Comparison of ENCODE assay signal across 8 mouse cellular contexts in the genomic region with DNA sequence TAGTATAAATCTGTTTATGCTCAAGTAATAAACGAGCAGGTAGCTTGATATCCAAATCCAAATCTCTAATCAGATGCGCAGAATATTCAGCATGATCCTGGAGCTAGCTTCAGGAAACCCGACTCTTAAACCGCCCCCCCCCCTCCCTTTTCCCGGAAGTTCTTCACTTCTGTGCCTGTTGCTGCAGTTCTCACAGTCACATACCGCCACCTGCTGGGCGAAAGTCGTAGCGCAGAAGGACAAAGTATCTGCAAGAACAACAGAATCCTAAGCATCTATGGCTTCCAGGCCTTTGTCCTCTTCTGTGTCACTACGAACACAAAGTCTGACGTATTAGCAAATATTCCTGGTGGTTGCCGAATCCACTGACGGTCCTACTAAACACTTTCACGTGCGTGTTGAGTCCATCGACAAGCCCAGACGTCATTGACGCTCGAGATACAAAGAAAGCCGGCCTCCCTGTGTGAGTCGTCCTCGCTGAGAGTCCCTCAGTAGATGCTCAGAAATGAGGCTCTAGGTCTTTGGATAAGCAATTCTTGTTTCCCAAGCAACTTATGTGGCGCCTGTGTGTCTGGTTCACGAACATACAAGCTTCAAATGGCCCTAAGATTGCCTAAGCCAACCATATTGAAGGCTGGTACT. TPM values are rescaled to one million over a fixed set of nuclear protein-coding genes. Genes with fewer than 3 reads are reported as not detected.
A peak's percentile ranks its signal among the peaks of the same experiment; 100 is the strongest.
DNase-seq lines count a peak whose midpoint lies in the region; ATAC-seq and TF ChIP-seq lines count a peak whose summit lies in the region.

No protein-coding gene starts in this region.

- peak; percentile 73 for TF ChIP-seq CTCF in left cerebral cortex, adult 2 months (IDR thresholded peaks at IDR 0.05)

- no peak overlapping the region for H3K27ac ChIP-seq in hindbrain, embryonic 13.5 days
- no peak overlapping the region for H3K27ac ChIP-seq in left cerebral cortex, adult 2 months
- H3K27ac ChIP-seq in midbrain, embryonic 12.5 days (replicated peaks), result no peak overlapping the region

- peak; percentile 74 for DNase-seq in T-cell, adult 2 months (ENCODE audit: low spot score)
- peak; percentile 34 for DNase-seq in cerebellum, adult 9-10 months
- DNase-seq in frontal cortex, adult 2 months (ENCODE audit: extremely low spot score in 1 of 2, low spot score in 1 of 2), result peak; percentile 47 to 93
- DNase-seq in left cerebral cortex, adult 2 months (ENCODE audit: extremely low spot score in 1 of 2, low spot score in 2 of 2), result peak; percentile 77 to 85
- DNase-seq in skeletal muscle tissue, adult 2 months (ENCODE audit: low read depth, low spot score), result peak; percentile 79
- DNase-seq in yolk sac, embryonic 10.5 days (ENCODE audit: low spot score), result peak; percentile 86

- peak; percentile 81 for ATAC-seq in hindbrain, embryonic 13.5 days (ENCODE audit: low FRiP score)
- ATAC-seq in midbrain, embryonic 12.5 days (ENCODE audit: low FRiP score, low read depth), result peak; percentile 44

- 0 out of 2 replicates have a peak overlapping the region, but pooled peaks have one; percentile 6 for H3K4me2 ChIP-seq in hindbrain, embryonic 13.5 days
- peak overlapping the region; percentile 25 for H3K4me2 ChIP-seq in midbrain, embryonic 12.5 days (replicated peaks)

- WGBS in hindbrain, embryonic 13.5 days, result 34% methylated on average over 24 of the region's 24 CpGs
- 36% methylated on average over 24 of the region's 24 CpGs for WGBS in midbrain, embryonic 12.5 days

- H3K9ac ChIP-seq in hindbrain, embryonic 13.5 days, result no peak overlapping the region
- H3K9ac ChIP-seq in midbrain, embryonic 12.5 days (replicated peaks), result no peak overlapping the region

- H3K27me3 ChIP-seq in hindbrain, embryonic 13.5 days, result peaks cover 4% of the 10 kb centered on the region; the same call in 1 of the 2 replicates
- H3K27me3 ChIP-seq in midbrain, embryonic 12.5 days, result no peaks in the 10 kb centered on the region

- H3K4me1 ChIP-seq in hindbrain, embryonic 13.5 days (replicated peaks), result no peaks in the 10 kb centered on the region
- peaks cover 2% of the 10 kb centered on the region; the same call in 1 of the 2 replicates for H3K4me1 ChIP-seq in midbrain, embryonic 12.5 days

- H3K36me3 ChIP-seq in hindbrain, embryonic 13.5 days, result no peaks in the 10 kb centered on the region
- H3K36me3 ChIP-seq in midbrain, embryonic 12.5 days, result no peaks in the 10 kb centered on the region

- intact Hi-C loops in left cerebral cortex, adult 2 months (cut with DNase I), result loop anchor here (2.0 to 10.0 kb wide), 2 partner anchors 242 to 830 kb away; partner anchors contain the start of gene Slc18b1

- no peak overlapping the region for H3K4me3 ChIP-seq in hindbrain, embryonic 13.5 days
- H3K4me3 ChIP-seq in left cerebral cortex, adult 2 months, result no peak overlapping the region
- H3K4me3 ChIP-seq in midbrain, embryonic 12.5 days, result no peak overlapping the region

- no peaks in the 10 kb centered on the region for H3K9me3 ChIP-seq in hindbrain, embryonic 13.5 days
- H3K9me3 ChIP-seq in midbrain, embryonic 12.5 days, result no peaks in the 10 kb centered on the region

RNA-seq across cellular contexts. Expression of gene Ccn2, which starts 29.9 kb away (rescaled TPM):
- polyA plus RNA-seq in frontal cortex, adult 2 months (2012; rRNA removed), result 38.3 and 38.7 TPM in 2 replicates
- 3.2 and 3.8 TPM in 2 replicates for polyA plus RNA-seq in hindbrain, embryonic 13.5 days (2015; fragmentation: Nextera tagmentation; extraction: Ambion mirVana)
- 10 to 100 TPM; 27.4 to 29.6 TPM for total RNA-seq in left cerebral cortex, adult 2 months (2021)
- polyA plus RNA-seq in midbrain, embryonic 12.5 days (2016; fragmentation: Nextera tagmentation; extraction: Ambion mirVana), result 4.9 and 6.2 TPM in 2 replicates

Comparison
In these comparisons a context has a peak if more than half of its experiments do, and no peak if none do; other contexts are left out.
1. DNase-seq: peak in every context shown above with its lines; median percentile 86 in yolk sac, embryonic 10.5 days; 81 in left cerebral cortex, adult 2 months; 79 in skeletal muscle tissue, adult 2 months; 74 in T-cell, adult 2 months; 70 in frontal cortex, adult 2 months; 34 in cerebellum, adult 9-10 months.